Mouse (Mus musculus) forebrain, embryonic 15.5 days (tissue): ENCODE measurements at regions not wholly inside any gene's neighbourhood (a gene's known extent, or its start where the extent isn't known, plus 50 kb on each side); places are given as distances from the start of the nearest gene placed in this dataset.
A peak's percentile ranks its signal among the peaks of the same experiment; 100 is the strongest.

Source experiments
- ATAC-seq: fragments of 200-750 bp; cut with Nextera tagmentation; replicated peaks from 2 replicates; pipeline ENCODE4 v1.8.0; 2017; ENCODE audit warnings: mild to moderate bottlenecking, moderate TSS enrichment, moderate library complexity
- H3K27ac ChIP-seq: fragments of 300-500 bp; sonication (generic); replicated peaks from 2 replicates; pipeline ENCODE4 v1.5.1; 2015; ENCODE audit warnings: mild to moderate bottlenecking, inconsistent platforms
- H3K27me3 ChIP-seq: fragments of 300-500 bp; sonication (generic); 2 replicates; pipeline ENCODE4 v1.6.1; 2015; ENCODE audit warnings: inconsistent platforms
- H3K36me3 ChIP-seq: fragments of 300-500 bp; sonication (generic); 2 replicates; pipeline ENCODE4 v1.6.1; 2015; ENCODE audit warnings: mild to moderate bottlenecking, inconsistent platforms
- H3K4me1 ChIP-seq: fragments of 300-500 bp; sonication (generic); 2 replicates; pipeline ENCODE4 v1.6.1; 2015; ENCODE audit warnings: inconsistent platforms
- H3K4me2 ChIP-seq: fragments of 300-500 bp; sonication (generic); replicated peaks from 2 replicates; pipeline ENCODE4 v1.6.1; 2015; ENCODE audit warnings: mild to moderate bottlenecking, inconsistent platforms
- H3K4me3 ChIP-seq: fragments of 300-500 bp; sonication (generic); 2 replicates; pipeline ENCODE4 v1.5.1; 2015; ENCODE audit warnings: mild to moderate bottlenecking, inconsistent platforms
- H3K9ac ChIP-seq: fragments of 300-500 bp; sonication (generic); replicated peaks from 2 replicates; pipeline ENCODE4 v1.6.1; 2015; ENCODE audit warnings: mild to moderate bottlenecking, inconsistent platforms
- H3K9me3 ChIP-seq: fragments of 300-500 bp; sonication (generic); 2 replicates; pipeline ENCODE4 v1.6.1; 2016; ENCODE audit warnings: inconsistent platforms
- WGBS: fragments of 180-500 bp; shearing (Covaris S2); methylation state at CpG from one replicate; pipeline ENCODE4 v1.1.7; 2015; ENCODE audit warnings: mixed read lengths; 5-methylcytosine and 5-hydroxymethylcytosine counted together

DNA sequence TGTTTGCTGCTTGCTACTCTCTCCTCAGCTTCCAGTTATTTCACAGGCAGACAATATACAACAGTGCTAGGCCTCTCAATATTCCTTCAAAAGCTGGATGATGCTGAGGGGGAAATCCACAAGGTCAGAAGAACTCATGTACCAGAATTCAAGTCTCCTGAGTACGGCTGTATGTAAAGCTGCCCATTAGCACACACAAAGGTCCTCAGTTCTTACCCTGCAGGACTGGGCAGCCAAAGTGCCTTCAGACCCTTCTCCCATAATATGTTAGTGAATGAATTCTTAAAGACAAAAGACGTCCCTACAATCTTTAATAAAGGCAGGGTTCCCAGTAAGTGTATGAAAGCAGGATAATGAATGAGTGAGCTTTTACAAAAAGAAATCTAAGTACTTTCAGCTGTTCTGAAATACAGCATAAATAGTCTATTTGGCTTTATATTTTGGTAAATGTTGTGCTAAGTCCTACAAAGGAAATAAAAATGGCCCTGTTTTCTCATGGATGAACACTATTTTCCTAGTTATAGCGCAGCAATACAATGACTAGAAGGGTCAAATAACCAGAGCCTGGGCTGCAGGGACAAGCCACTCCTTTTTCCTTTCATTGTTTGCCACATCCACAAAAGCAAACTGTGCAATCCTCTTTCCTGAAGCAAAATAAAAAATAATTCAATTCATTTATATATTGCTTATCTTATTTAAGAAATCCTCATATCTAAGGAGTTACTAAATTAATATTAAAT, 384.8 kb upstream of the Ccnh start:
- Histone ChIP-seq H3K9me3 (no peaks in the 10 kb centered on the region), H3K9ac (no peak overlapping the region; the same call in 1 of the 2 replicates), H3K27me3 (no peaks in the 10 kb centered on the region), H3K27ac (peak overlapping the region; percentile 90), H3K4me2 (no peak overlapping the region; the same call in 1 of the 2 replicates), H3K36me3 (no peaks in the 10 kb centered on the region), H3K4me1 (peaks cover 18% of the 10 kb centered on the region), H3K4me3 (no peak overlapping the region)
- peak; percentile 44 for ATAC-seq
- 4% methylated on average over 3 of the region's 3 CpGs for WGBS

DNA sequence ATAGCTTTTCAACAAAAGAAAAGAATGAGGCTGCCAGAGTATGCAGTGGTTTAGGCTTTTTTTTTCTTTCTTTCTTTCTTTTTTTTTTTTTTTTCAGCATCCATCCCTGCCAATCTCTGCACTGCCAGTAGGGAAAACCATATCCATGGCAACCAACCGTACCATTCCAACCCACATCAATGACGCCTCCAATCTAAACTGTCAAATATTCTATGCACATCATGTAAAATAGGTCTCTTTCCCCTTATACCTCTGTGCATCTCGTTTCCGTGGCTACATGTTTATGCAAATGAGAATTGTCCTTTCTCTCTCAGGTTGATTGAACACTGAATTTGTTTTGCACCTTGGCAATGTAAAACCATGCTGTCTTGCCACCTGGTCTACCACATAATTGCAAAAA, 384.0 kb upstream of the Ccnh start:
- Histone ChIP-seq H3K9me3 (no peaks in the 10 kb centered on the region), H3K27me3 (no peaks in the 10 kb centered on the region), H3K4me2 (peak overlapping the region; percentile 13), H3K27ac (peak overlapping the region; percentile 90), H3K36me3 (no peaks in the 10 kb centered on the region), H3K9ac (no peak overlapping the region), H3K4me1 (peaks cover 18% of the 10 kb centered on the region), H3K4me3 (no peak overlapping the region)
- peak; percentile 97 for ATAC-seq
- 6% methylated on average over 4 of the region's 4 CpGs for WGBS

DNA sequence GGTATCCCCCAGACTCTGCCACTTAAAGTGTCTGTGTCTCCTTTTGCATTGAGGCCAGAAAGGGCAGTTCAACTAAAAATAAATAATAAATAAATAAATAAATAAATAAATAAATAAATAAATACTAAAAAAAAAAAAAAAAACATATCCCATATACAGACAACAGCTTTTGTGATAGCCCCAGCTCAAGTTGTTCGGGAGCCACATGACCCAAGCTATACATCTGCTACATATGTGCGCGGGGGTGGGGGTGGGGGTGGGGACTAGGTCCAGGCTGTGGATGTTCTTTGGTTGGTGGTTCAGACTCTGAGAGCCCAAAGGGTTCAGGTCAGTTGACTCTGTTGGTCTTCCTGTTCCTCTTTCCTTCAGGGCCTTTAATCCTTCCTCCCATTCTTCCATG, 379.6 kb upstream of the Ccnh start:
- no peaks in the 10 kb centered on the region for H3K36me3 ChIP-seq
- H3K4me1 ChIP-seq: peaks cover 10% of the 10 kb centered on the region
- 95% methylated on average over 3 of the region's 3 CpGs for WGBS
- ATAC-seq: no peak
- H3K9ac ChIP-seq: no peak overlapping the region
- no peak overlapping the region for H3K27ac ChIP-seq
- no peaks in the 10 kb centered on the region for H3K27me3 ChIP-seq
- H3K4me3 ChIP-seq: no peak overlapping the region
- H3K9me3 ChIP-seq: no peaks in the 10 kb centered on the region
- H3K4me2 ChIP-seq: no peak overlapping the region
